Mouse (Mus musculus) heart, embryonic 16.5 days (tissue): Measurements from ENCODE around the gene Rilp. TPM values are rescaled to one million over a fixed set of nuclear protein-coding genes. Genes with fewer than 3 reads are reported as not detected.

Source experiments
- ATAC-seq: fragments of 200-750 bp; cut with Nextera tagmentation; replicated peaks from 2 replicates; pipeline ENCODE4 v1.8.0; 2017; ENCODE audit warnings: moderate number of reproducible peaks; ENCODE audit not compliant: insufficient read depth, low FRiP score; ENCODE audit errors: extremely low read depth
- H3K27ac ChIP-seq: fragments of 300-500 bp; sonication (generic); 2 replicates; pipeline ENCODE4 v1.5.1; 2014; ENCODE audit warnings: mild to moderate bottlenecking, low read length, control low read depth, moderate library complexity
- H3K27me3 ChIP-seq: fragments of 300-500 bp; sonication (generic); 2 replicates; pipeline ENCODE4 v1.6.1; 2014; ENCODE audit warnings: low read length, mixed read lengths; ENCODE audit not compliant: control insufficient read depth, insufficient read depth
- H3K36me3 ChIP-seq: fragments of 300-500 bp; sonication (generic); 2 replicates; pipeline ENCODE4 v1.6.1; 2014; ENCODE audit not compliant: control insufficient read depth, insufficient read depth
- H3K4me1 ChIP-seq: fragments of 300-500 bp; sonication (generic); 2 replicates; pipeline ENCODE4 v1.6.1; 2014; ENCODE audit warnings: low read length, mixed read lengths; ENCODE audit not compliant: control insufficient read depth, insufficient read depth
- H3K4me2 ChIP-seq: fragments of 300-500 bp; sonication (generic); 2 replicates; pipeline ENCODE4 v1.6.1; 2014; ENCODE audit warnings: low read depth, mild to moderate bottlenecking, control low read depth, low read length
- H3K4me3 ChIP-seq: fragments of 300-500 bp; sonication (generic); 2 replicates; pipeline ENCODE4 v1.5.1; 2014; ENCODE audit warnings: mild to moderate bottlenecking, control low read depth, low read length
- H3K9ac ChIP-seq: fragments of 300-500 bp; sonication (generic); 2 replicates; pipeline ENCODE4 v1.6.1; 2014; ENCODE audit warnings: low read length, control low read depth
- H3K9me3 ChIP-seq: fragments of 300-500 bp; sonication (generic); replicated peaks from 2 replicates; pipeline ENCODE4 v1.6.1; 2016; ENCODE audit warnings: low read length; ENCODE audit not compliant: control insufficient read depth
- WGBS: fragments of 180-500 bp; shearing (Covaris S2); extraction: QIAGEN DNeasy Blood & Tissue Kit; methylation state at CpG from one replicate; pipeline ENCODE4 v1.1.7; 2014; 5-methylcytosine and 5-hydroxymethylcytosine counted together
- polyA plus RNA-seq: library from polyadenylated mRNA; unstranded; fragments of >200 nt; fragmentation: Nextera tagmentation; extraction: Ambion mirVana; gene quantifications from 2 replicates; pipeline ENCODE4 v1.2.1, GENCODE M21; 2015

The Rilp gene
- polyA plus RNA-seq, 1 experiment from 2014 or later: 11.0 TPM

DNA sequence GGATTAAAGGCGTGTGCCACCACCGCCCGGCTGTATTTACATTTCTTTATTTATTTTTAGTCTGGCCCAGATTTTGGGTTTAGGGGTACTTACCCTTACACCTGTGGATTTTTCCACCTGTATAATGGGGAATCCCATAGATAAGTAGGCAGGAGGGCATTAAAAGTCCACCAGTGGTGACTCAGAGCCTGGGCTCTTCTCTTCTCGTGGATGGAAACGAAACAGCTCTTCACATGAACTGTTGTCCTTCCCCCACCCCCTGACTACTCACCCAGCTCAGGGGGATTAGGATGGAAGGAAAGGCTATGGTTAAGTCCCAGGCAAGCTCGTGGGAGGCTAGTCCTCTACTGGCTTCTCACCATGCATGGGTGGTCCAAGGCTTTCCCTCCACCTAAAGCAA is 45.5 kb upstream of the Rilp start:
- no peak overlapping the region for H3K4me2 ChIP-seq
- WGBS: 90% methylated on average over 6 of the region's 6 CpGs
- no peaks in the 10 kb centered on the region for H3K27me3 ChIP-seq
- 0 out of 2 replicates have a peak, but pooled peaks cover 3% of the 10 kb centered on the region for H3K9me3 ChIP-seq
- no peak for ATAC-seq
- H3K27ac ChIP-seq: no peak overlapping the region
- peaks cover 16% of the 10 kb centered on the region for H3K36me3 ChIP-seq
- H3K9ac ChIP-seq: no peak overlapping the region
- H3K4me3 ChIP-seq: no peak overlapping the region
- peaks cover 33% of the 10 kb centered on the region for H3K4me1 ChIP-seq

DNA sequence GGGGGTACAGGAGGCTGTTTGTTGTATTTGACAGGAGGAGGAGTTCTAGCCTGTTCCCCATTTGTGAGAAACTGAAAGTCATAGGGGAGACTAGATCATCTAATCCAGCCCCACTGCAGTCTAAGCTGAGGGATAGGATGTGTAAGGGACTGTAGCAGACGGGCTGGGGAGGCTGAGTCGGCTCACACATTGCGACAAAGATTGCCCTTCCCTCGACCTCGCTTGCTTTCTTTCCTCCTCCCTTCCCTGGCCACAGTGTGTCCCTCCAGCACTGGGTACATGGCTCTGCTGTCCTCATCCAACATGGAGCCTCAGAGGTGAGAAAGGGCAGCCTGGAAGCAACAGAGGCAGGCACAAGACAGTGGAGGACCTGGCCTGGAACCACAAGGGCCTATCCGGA is 44.8 kb upstream of the Rilp start:
- H3K9ac ChIP-seq: no peak overlapping the region
- H3K27me3 ChIP-seq: no peaks in the 10 kb centered on the region
- H3K4me2 ChIP-seq: no peak overlapping the region
- WGBS: 90% methylated on average over 6 of the region's 6 CpGs
- ATAC-seq: no peak
- no peak overlapping the region for H3K4me3 ChIP-seq
- peaks cover 26% of the 10 kb centered on the region for H3K4me1 ChIP-seq
- 0 out of 2 replicates have a peak, but pooled peaks cover 3% of the 10 kb centered on the region for H3K9me3 ChIP-seq
- peaks cover 16% of the 10 kb centered on the region for H3K36me3 ChIP-seq
- no peak overlapping the region for H3K27ac ChIP-seq

DNA sequence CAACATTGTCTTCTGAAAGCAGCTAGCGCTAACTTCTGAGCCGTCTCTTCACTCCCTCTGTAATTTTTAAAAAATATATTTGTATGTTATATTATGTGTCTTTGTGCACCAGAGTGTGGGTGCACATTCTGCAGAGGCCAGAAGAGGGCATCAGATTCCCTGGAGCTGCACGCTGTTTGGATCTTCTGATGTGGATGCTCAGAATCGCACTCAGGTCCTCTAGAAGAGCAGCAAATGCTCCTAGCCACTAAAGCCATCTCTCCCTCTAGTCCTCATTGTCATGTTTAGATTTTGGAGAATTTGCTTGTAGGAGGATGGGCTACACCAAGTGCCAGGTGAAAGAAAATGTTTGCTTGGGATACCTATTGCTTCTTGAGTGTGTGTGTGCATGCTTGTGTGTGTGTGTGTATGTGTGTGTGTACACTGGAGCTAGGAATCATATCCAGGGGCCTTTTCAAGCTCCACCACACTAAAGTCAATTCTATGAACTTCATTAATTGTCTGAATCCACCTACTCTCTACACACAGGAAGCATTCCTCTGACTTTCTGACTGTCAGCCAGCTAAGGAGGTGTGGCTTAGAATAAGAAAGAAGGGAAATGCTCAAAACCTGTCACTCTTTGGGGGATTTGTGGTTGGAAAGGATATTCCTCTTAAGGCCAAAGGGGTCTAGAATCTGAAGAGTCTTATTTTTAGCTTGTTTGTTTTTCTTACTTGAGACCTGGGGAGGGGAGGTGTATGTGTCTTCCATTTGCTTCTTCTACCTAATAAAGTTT is 43.0 kb upstream of the Rilp start:
- Histone ChIP-seq H3K4me2 (peak overlapping the region; percentile 94; the same call in 1 of the 2 replicates), H3K27ac (no peak overlapping the region), H3K9me3 (0 out of 2 replicates have a peak, but pooled peaks cover 3% of the 10 kb centered on the region), H3K4me1 (peaks cover 24% of the 10 kb centered on the region), H3K4me3 (no peak overlapping the region), H3K36me3 (peaks cover 16% of the 10 kb centered on the region), H3K9ac (no peak overlapping the region), H3K27me3 (no peaks in the 10 kb centered on the region)
- ATAC-seq: no peak
- WGBS: 97% methylated on average over 4 of the region's 4 CpGs

DNA sequence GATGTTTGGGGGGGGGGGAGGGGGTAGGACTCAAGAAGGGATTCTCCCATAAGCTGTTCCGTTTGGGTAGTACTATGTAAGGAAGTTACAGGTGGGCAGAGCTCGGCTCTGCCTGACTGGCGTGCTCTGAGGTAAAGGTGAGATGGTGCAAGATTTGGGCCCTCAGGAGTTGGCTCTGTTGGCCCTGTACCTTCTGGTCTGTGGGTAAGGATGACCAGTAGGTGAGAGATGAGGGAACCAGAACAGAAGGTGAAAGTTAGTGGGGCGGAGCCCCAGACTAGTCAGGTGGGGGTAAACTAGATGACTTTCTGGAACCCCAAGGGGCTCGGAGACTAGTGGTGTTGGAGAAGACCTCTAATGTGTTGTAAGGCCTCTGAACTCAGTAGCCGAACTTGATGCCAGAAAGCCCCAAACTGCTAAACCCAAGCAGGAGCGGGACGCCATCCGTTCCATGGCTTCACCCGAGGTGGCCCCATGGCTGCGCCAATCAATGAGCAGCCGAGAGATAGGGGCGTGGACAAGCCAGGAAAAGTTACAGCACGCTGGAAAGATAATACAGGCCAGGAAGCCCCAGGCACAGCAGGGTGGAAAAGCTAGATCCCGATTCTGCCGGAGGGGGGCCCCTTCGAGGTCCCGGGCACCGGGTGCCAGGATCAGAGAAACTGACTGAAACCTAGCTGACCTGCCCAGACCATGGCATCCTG is 42.2 kb upstream of the Rilp start:
- Histone ChIP-seq H3K4me2 (peak overlapping the region; percentile 94), H3K4me1 (peaks cover 22% of the 10 kb centered on the region), H3K9ac (peak overlapping the region; percentile 84), H3K27ac (peak overlapping the region; percentile 28; the same call in 1 of the 2 replicates), H3K27me3 (no peaks in the 10 kb centered on the region), H3K36me3 (peaks cover 16% of the 10 kb centered on the region), H3K4me3 (peak overlapping the region; percentile 63), H3K9me3 (0 out of 2 replicates have a peak, but pooled peaks cover 3% of the 10 kb centered on the region)
- WGBS: 16% methylated on average over 19 of the region's 19 CpGs
- ATAC-seq: peak; percentile 78

GRCm38 (mm10) chr11:75468410-75468809 is 41.5 kb upstream of the Rilp start:
- peak overlapping the region; percentile 63 for H3K4me3 ChIP-seq
- peaks cover 15% of the 10 kb centered on the region for H3K4me1 ChIP-seq
- H3K27me3 ChIP-seq: no peaks in the 10 kb centered on the region
- 59% methylated on average over 7 of the region's 7 CpGs for WGBS
- peak overlapping the region; percentile 94 for H3K4me2 ChIP-seq
- H3K27ac ChIP-seq: no peak overlapping the region; the same call in 1 of the 2 replicates
- H3K9ac ChIP-seq: peak overlapping the region; percentile 84
- ATAC-seq: no peak
- H3K9me3 ChIP-seq: 0 out of 2 replicates have a peak, but pooled peaks cover 3% of the 10 kb centered on the region
- peaks cover 16% of the 10 kb centered on the region for H3K36me3 ChIP-seq

GRCm38 (mm10) chr11:75469261-75469660 is 40.6 kb upstream of the Rilp start:
- Histone ChIP-seq H3K4me1 (peaks cover 11% of the 10 kb centered on the region), H3K36me3 (peaks cover 16% of the 10 kb centered on the region), H3K27ac (no peak overlapping the region), H3K9me3 (0 out of 2 replicates have a peak, but pooled peaks cover 3% of the 10 kb centered on the region), H3K4me3 (no peak overlapping the region), H3K9ac (no peak overlapping the region), H3K4me2 (no peak overlapping the region), H3K27me3 (no peaks in the 10 kb centered on the region)
- 92% methylated on average over 4 of the region's 4 CpGs for WGBS
- ATAC-seq: no peak

- Histone ChIP-seq H3K4me3 (no peak overlapping the region), H3K27me3 (no peaks in the 10 kb centered on the region), H3K36me3 (peaks cover 5% of the 10 kb centered on the region), H3K9ac (no peak overlapping the region), H3K4me2 (no peak overlapping the region), H3K9me3 (0 out of 2 replicates have a peak, but pooled peaks cover 3% of the 10 kb centered on the region), H3K27ac (no peak overlapping the region), H3K4me1 (peaks cover 11% of the 10 kb centered on the region)
- 76% methylated on average over 3 of the region's 3 CpGs for WGBS
- ATAC-seq: no peak
These were observed 39.2 kb upstream of the Rilp start for GRCm38 (mm10) chr11:75470675-75471074.

DNA sequence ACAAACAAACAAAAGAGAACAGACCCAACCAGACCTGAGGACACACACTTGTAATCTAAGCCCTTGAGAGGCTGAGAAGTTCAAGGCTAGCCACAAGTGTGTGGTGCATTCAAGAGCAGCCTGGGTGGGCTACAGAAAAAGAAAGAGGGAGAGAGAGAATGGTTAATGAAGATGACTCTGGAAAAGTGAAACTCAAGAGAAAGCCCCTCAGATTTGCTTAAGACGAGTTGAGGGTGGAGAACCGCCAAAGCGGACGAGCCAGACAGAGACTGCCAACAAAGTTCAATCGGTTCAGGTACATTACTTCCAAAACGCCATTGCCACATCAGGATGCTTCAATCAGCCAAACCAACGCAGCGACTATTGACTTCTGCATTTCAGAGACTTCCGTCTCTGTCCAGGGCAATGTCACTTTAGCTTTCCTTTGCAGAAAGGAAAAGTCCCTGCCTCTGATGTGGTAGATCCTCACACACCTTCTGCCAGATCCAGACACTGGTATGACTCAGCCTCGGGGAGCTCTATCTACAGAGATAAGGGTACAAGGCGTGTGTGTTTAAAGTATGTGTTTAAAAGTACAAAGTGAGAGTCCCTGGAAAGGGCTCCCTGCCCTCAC is 37.3 kb upstream of the Rilp start:
- Histone ChIP-seq H3K9me3 (no peaks in the 10 kb centered on the region), H3K9ac (no peak overlapping the region), H3K4me3 (no peak overlapping the region), H3K27me3 (no peaks in the 10 kb centered on the region), H3K4me2 (no peak overlapping the region), H3K27ac (no peak overlapping the region), H3K4me1 (peaks cover 6% of the 10 kb centered on the region), H3K36me3 (no peaks in the 10 kb centered on the region)
- WGBS: 65% methylated on average over 11 of the region's 11 CpGs
- ATAC-seq: no peak
